Mouse (Mus musculus) adrenal gland, adult (tissue): ENCODE data around the gene Chpt1.
A peak's percentile ranks its signal among the peaks of the same experiment; 100 is the strongest.

Experiments
- DNase-seq, 2 experiments: peaks; one replicate each; pipeline ENCODE4 v3.0.0; 2022 to 2023; ENCODE audit warnings: low spot score in 1 of 2; ENCODE audit not compliant: inconsistent age in 2 of 2

Gene Chpt1

GRCm38 (mm10) chr10:88496864-88497564 lies 6.9 kb downstream of the Chpt1 start:
- DNase-seq: no peak

- peak in 1 of 2 experiments; percentile 18 for DNase-seq
Observed at GRCm38 (mm10) chr10:88494959-88495587, 8.8 kb downstream of the Chpt1 start.

DNA sequence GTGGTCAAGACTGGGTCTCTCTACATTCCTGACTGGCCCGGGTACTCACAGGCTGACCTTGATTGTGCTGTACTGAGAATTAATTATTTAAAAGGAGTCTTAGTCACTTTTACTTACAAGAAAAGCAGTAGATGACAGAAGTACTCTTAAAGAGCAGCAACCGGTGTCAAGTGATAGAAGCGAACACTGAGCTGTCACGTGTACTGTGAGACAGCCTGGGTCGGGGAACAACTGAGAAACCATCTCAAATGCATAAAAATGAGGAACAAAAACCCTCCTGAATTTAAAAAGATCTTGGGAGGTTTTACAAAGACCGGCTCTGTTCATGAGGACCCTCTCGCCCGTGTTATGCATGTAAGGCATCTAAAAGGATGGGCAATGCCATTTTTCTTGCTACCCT lies 11.2 kb downstream of the Chpt1 start:
- DNase-seq: peak in 1 of 2 experiments; percentile 22

DNA sequence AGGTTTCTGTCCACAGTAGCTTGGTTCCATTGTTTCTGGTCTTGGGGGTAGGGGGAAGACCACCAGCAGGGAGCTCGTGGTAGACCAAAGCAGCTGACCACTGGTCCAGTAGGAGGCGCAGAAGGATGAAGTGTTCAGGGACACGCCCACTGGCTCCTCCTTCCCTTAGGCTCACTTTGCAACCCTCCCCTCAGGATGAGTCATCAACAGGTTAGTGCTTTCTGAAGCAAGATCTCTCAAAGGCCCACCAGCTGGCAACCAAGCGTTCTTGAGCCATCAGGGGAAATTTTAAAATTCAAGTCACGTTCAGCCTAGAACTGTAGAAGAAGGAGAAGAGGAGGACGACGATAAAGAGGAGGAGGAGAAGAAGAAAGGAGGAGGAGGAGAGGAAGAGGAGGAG lies 12.2 kb downstream of the Chpt1 start:
- peak in 1 of 2 experiments; percentile 23 for DNase-seq

GRCm38 (mm10) chr10:88488629-88489028 lies 15.2 kb downstream of the Chpt1 start:
- no peak for DNase-seq

DNA sequence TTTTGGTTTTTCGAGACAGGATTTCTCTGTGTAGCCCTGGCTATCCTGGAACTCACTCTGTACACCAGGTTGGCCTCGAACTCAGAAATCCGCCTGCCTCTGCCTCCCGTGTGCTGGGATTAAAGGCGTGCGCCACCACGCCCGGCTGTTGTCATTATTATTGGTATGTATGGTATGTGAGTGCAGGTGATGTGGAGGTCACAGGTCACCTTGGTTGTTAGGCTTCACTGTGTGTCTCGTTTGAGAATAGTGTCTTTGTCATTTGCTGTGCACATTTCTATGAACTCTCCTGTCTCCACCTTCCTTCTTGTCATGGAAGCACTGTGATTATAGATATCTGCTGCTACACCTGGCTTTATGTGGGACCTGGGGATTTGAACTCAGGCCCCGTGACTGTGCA lies 21.0 kb downstream of the Chpt1 start:
- DNase-seq: peak in 1 of 2 experiments; percentile 13

GRCm38 (mm10) chr10:88460122-88460820 lies 43.6 kb downstream of the Chpt1 start:
- DNase-seq: no peak

GRCm38 (mm10) chr10:88459502-88459992 lies 44.3 kb downstream of the Chpt1 start, which contains the start of gene Sycp3:
Gene Sycp3, plus strand, starts transcription at chr10:88459569.
- DNase-seq: no peak

DNA sequence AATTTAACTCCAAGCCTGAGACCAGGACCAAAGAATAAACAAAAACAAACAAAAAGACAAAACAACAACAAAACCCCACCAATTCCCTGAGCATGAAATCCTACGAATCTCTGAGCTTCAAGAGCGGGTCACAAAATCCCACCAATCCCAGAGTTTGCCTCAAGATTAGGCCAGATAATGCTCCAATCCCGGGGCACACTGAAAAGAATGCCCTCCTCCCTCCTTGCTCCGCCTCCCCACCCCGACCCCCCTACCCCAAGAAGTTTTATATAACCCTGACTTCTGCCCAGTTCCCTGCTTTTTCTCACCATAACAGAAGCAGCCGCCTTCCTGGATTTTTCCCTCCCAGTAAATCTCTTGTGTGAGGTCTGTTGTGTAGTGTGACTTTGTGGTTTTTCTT lies 46.1 kb downstream of the Chpt1 start:
- no peak for DNase-seq

- no peak for DNase-seq
Observed at GRCm38 (mm10) chr10:88451990-88452389, 51.9 kb downstream of the Chpt1 start.

DNA sequence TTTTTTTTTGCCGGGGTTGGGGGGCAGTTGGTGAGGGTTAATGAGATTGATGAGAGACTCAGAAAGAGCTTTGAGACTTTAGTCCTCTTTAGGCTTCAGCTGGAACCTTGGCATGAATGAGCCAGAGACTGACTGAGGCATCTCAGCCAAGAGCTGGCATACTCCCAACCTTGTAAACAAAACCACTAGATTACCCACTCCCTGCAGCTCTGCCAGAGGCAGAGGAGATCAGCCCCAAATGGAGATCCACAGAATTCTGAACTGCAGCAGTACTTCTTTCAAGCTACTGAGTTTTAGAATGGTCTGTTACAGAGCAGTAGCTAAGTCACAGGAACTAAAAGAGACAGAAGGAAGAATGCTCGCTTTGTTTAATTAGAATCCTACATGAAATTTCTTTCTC lies 52.7 kb downstream of the Chpt1 start:
- peak in 1 of 2 experiments; percentile 72 for DNase-seq

DNA sequence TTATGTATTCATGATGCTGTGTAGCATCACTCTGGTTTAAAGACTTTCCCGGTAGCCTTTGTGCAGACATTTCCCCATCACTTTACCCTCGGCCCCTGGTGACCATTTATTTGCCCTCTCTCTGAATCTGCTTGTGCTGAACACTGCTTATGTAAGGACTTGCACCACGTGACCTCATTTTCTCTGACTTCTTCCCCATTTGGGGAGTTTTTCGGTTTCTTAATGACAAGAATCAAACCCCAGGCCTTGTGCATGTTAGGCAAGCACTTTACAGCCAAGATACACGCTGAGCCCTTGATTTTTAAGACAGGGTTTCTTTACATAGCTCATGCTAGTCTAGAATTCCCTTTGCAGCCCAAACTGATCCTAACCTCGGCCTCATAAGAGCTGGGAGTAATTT lies 62.6 kb downstream of the Chpt1 start:
- no peak for DNase-seq

GRCm38 (mm10) chr10:88427998-88428397 lies 75.9 kb downstream of the Chpt1 start:
- no peak for DNase-seq

- DNase-seq: peak in 1 of 2 experiments; percentile 33
Observed at GRCm38 (mm10) chr10:88426896-88427295, 77.0 kb downstream of the Chpt1 start.

- peak; percentile 48 to 82 for DNase-seq
Observed at GRCm38 (mm10) chr10:88426158-88426816, 77.6 kb downstream of the Chpt1 start.

DNA sequence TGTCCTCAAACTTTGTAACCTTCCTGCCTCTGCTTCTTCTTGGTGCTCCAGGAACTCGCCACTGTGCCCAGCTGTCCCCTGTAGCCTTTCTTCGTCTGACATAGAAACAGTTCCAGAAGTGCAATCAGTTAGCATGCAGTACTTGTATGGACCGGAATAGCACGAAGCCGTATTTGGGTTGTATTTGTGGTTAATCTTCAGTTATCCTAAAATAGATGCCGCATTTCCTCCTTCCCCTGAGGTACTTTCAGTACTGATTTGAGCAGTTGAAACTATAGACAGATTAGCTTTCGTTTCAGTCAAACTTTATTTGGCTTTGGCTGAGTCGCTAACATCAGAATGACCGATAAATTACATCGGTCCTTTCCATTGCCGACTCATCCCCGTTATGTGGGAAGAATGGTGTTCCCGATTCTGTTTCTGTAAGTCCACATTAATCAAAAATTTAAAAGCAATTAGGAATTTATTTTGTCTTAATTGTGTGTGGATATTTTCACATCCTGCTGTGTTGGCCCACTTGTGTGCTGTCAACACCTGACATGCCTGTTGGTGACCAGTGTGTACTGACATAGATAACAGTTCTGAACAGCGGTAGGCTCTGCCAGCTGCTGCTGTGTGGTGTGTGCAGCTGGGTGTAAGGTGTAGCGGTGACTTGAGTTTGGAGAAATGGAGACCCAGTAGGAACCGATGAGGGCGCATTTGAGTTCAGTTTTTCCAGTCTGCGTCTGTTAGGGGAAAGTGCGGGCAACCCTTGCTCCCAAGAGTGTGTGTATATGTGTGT lies 83.0 kb downstream of the Chpt1 start:
- no peak for DNase-seq

GRCm38 (mm10) chr10:88420141-88420541 lies 83.7 kb downstream of the Chpt1 start:
- DNase-seq: no peak

- DNase-seq: no peak
Observed at GRCm38 (mm10) chr10:88417686-88418085, 86.2 kb downstream of the Chpt1 start.

DNA sequence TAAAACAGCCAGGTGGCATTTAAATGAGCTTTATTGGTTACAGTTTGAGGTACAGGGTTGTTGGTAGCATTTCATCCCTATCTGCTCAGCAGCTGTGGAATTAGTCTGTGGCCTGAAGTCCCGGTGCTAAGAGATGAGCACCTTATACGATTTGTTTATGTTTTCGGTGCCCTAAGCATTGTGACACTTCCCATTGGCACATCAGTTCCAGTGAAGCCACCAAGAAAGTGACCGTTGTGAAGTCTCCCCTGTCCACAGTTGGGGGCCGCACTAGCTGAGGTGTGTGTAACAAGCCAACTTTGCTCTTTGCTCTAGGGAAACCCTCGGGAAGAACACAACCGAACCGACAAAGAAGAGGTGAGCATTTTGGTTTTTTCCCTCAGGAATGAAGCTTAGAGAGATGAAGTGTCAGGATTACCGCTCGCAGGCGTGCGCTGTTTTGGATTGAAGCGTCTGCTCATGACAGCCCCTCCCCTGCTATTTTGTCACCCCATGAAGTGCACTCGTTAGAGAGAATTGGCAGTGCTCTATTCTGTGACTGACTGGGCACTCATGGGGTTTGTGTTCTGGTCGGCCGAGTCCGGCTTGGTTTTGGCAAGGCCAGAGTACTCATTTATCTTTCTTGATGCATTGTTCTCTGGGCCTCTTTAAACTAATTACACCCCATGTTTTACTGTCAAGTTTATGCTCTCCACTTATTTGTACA lies 91.4 kb downstream of the Chpt1 start:
- no peak for DNase-seq

- DNase-seq: no peak
Observed at GRCm38 (mm10) chr10:88409751-88410150, 94.1 kb downstream of the Chpt1 start.
